Mouse (Mus musculus) hindbrain, postnatal 0 days (tissue): ENCODE measurements at regions not wholly inside any gene's neighbourhood (a gene's known extent, or its start where the extent isn't known, plus 50 kb on each side); places are given as distances from the start of the nearest gene placed in this dataset.
A peak's percentile ranks its signal among the peaks of the same experiment; 100 is the strongest.
"Not testable (repeated sequence)": the region's sequence is repeated elsewhere in the genome, so short reads cannot be mapped to it uniquely, and the experiment has no call there.

Experiments used
- ATAC-seq: fragments of 200-750 bp; cut with Nextera tagmentation; 2 replicates; pipeline ENCODE4 v1.8.0; 2017; ENCODE audit warnings: mild to moderate bottlenecking, moderate TSS enrichment, moderate library complexity
- DNase-seq: peaks from one replicate; pipeline ENCODE4 v3.0.0-alpha.2; 2015; ENCODE audit warnings: low spot score
- H3K27ac ChIP-seq: fragments of 300-500 bp; sonication (generic); 2 replicates; pipeline ENCODE4 v1.5.1; 2014; ENCODE audit warnings: mild to moderate bottlenecking
- H3K27me3 ChIP-seq: fragments of 300-500 bp; sonication (generic); 2 replicates; pipeline ENCODE4 v1.6.1; 2014; ENCODE audit warnings: low read length, mixed read lengths; ENCODE audit not compliant: insufficient read depth
- H3K36me3 ChIP-seq: fragments of 300-500 bp; sonication (generic); 2 replicates; pipeline ENCODE4 v1.6.1; 2014; ENCODE audit warnings: low read length, mixed read lengths; ENCODE audit not compliant: insufficient read depth
- H3K4me1 ChIP-seq: fragments of 300-500 bp; sonication (generic); 2 replicates; pipeline ENCODE4 v1.6.1; 2014; ENCODE audit warnings: antibody characterized with exemption, low read length, mixed read lengths; ENCODE audit not compliant: insufficient read depth
- H3K4me2 ChIP-seq: fragments of 300-500 bp; sonication (generic); 2 replicates; pipeline ENCODE4 v1.6.1; 2014; ENCODE audit warnings: low read depth, mild to moderate bottlenecking, low read length, moderate library complexity, mixed read lengths
- H3K4me3 ChIP-seq: fragments of 300-500 bp; sonication (generic); 2 replicates; pipeline ENCODE4 v1.5.1; 2014; ENCODE audit warnings: low read length
- H3K9ac ChIP-seq: fragments of 300-500 bp; sonication (generic); replicated peaks from 2 replicates; pipeline ENCODE4 v1.6.1; 2014; ENCODE audit warnings: mild to moderate bottlenecking, low read length, moderate library complexity, mixed read lengths
- H3K9me3 ChIP-seq: fragments of 300-500 bp; sonication (generic); 2 replicates; pipeline ENCODE4 v1.6.1; 2016; ENCODE audit warnings: low read length, mixed read lengths
- CTCF ChIP-seq: IDR thresholded peaks from 2 replicates; pipeline ENCODE4 v1.5.1; 2016; ENCODE audit warnings: antibody characterized with exemption, control low read depth, low read depth
- WGBS: fragments of 180-500 bp; shearing (Covaris S2); extraction: QIAGEN DNeasy Blood & Tissue Kit; methylation state at CpG from one replicate; pipeline ENCODE4 v1.1.7; 2014; 5-methylcytosine and 5-hydroxymethylcytosine counted together

DNA sequence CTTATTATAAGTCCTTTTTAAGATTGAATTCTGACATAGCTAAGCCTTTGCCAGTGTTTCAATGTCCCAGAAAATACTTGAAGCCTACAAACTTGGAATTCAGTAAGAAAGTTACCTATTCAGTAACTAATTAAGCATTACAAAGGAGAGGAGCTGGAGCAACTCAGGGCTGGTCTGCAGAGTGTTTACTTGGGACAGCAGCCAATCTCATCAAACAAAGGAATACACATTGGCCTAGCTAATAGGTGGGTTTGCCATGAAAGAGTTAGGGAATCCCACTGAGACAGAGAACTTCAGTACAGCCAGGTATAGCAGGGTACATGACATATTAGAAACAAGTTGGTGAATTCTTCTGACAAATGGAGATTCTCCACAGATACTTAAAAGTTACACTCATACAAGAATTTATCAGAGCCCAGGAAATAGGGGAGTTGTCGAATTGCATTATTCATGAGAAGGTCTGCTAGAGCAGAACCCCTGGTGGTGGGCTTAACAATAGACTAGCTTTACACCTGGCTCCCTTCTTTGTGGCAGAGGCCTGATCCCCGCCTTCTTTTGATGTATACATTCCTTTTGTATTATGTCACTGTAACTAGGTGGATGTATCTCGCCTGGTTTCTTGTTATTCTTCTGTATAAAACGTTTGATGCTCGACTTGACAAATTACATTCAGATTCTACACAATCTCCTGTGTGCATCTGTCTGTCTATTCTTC is 525.2 kb downstream of the 4930447F04Rik start:
- H3K4me1 ChIP-seq, ATAC-seq, H3K27me3 ChIP-seq, H3K9ac ChIP-seq, DNase-seq, H3K9me3 ChIP-seq, H3K27ac ChIP-seq, H3K4me2 ChIP-seq, H3K4me3 ChIP-seq, H3K36me3 ChIP-seq: not testable (repeated sequence)
- 49% methylated on average over 5 of the region's 5 CpGs for WGBS

DNA sequence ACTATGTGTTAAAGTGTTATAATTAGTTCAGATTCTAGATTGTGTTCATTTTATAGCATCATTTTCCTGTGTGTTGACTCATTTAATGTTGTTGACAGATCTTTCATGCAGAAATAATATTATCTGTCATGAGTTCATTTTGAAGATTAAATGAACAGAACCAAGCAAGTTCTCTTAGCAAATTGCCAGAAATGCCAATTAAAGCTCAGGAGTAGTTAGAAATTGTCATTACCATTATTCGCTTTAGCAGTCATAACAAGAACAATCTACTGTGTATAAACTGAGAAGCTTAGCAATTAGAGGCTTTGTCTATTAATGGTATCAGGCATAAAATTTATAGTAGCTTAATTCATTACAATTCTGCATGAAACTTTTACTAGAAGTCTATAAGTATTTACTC is 534.2 kb downstream of the 4930447F04Rik start:
- H3K9ac ChIP-seq, result no peak overlapping the region
- 82% methylated on average over 1 of the region's 1 CpGs for WGBS

DNA sequence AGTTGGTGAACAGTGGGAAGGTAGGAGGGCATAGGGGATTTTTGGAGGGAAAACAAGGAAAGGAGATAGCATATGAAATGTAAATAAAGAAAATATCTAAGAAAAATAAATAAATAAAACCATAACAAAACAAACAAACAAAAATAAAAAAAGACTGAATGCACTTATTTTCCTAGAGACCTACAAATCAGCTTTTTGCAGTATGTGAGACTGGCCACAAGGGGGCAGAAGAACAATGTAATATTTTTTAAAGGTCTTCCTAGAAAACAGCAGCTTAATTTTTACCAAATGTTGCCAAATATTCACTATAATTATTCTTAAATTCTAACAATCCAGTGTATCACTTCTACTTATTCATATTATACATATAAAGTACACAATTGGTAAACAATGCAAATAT is 569.4 kb downstream of the 4930447F04Rik start:
- H3K9me3 ChIP-seq, result no peaks in the 10 kb centered on the region
- H3K4me1 ChIP-seq, result no peaks in the 10 kb centered on the region
- TF ChIP-seq CTCF, result peak; percentile 55
- H3K27ac ChIP-seq, result no peak overlapping the region
- ATAC-seq (no peak), DNase-seq (peak; percentile 65)
- H3K36me3 ChIP-seq, result no peaks in the 10 kb centered on the region
- H3K4me3 ChIP-seq, result no peak overlapping the region
- H3K9ac ChIP-seq, result no peak overlapping the region
- no peaks in the 10 kb centered on the region for H3K27me3 ChIP-seq
- no peak overlapping the region for H3K4me2 ChIP-seq

More for the DNA sequence above, 534.2 kb downstream of the 4930447F04Rik start:
- H3K4me3 ChIP-seq, result no peak overlapping the region
- DNase-seq, result no peak
- no peak overlapping the region for H3K4me2 ChIP-seq
- H3K27ac ChIP-seq, result no peak overlapping the region
- no peak for ATAC-seq
- no peaks in the 10 kb centered on the region for H3K9me3 ChIP-seq
- no peak for TF ChIP-seq CTCF
- no peaks in the 10 kb centered on the region for H3K27me3 ChIP-seq
- no peaks in the 10 kb centered on the region for H3K36me3 ChIP-seq
- H3K4me1 ChIP-seq, result no peaks in the 10 kb centered on the region

DNA sequence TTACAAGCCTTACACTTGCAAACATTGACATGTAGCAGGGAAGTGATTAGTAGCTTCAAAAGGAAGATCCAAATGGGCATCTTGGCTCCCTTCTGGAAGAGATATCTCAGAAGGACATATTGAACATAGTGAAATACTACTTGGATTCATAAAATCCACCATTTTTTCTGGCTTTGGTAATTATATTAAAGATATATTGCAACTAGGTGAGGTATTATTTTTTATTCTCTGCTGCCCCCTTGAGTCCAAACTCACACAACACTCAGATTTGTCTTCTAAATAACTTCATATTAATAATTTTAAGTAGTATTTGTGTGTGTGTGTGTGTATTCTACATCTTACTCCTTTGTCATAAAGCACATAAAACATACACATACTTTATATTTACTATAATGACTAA is 588.5 kb downstream of the 4930447F04Rik start:
- Histone ChIP-seq H3K36me3 (no peaks in the 10 kb centered on the region), H3K4me2 (no peak overlapping the region), H3K9ac (no peak overlapping the region), H3K4me3 (no peak overlapping the region), H3K4me1 (no peaks in the 10 kb centered on the region), H3K27ac (no peak overlapping the region), H3K27me3 (no peaks in the 10 kb centered on the region), H3K9me3 (no peaks in the 10 kb centered on the region)
- DNase-seq, result peak; percentile 43
- peak; percentile 35 for TF ChIP-seq CTCF
- ATAC-seq, result no peak
